Mouse (Mus musculus): Measurements from ENCODE around the gene Kcnn3. TPM values are rescaled to one million over a fixed set of nuclear protein-coding genes. Genes with fewer than 3 reads are reported as not detected.

Kcnn3 gene
- total RNA-seq, 4 experiments from 2014 or later = 21.9 to 26.5 (median 25.8) TPM

GRCm38 (mm10) chr3:89520618-89521502, 896 bp downstream of the Kcnn3 start:
- peak in 1 of 2 experiments; percentile 42 for DNase-seq (ENCODE audit: low spot score in 2 of 2)

- no peak for DNase-seq (ENCODE audit: low spot score in 2 of 2)
These were observed 1.5 kb downstream of the Kcnn3 start for GRCm38 (mm10) chr3:89521503-89521854.

GRCm38 (mm10) chr3:89522450-89523128, 2.6 kb downstream of the Kcnn3 start:
- DNase-seq (ENCODE audit: low spot score in 2 of 2) = peak; percentile 32 to 37

GRCm38 (mm10) chr3:89526298-89527090, 6.5 kb downstream of the Kcnn3 start:
- no peak for DNase-seq (ENCODE audit: low spot score in 2 of 2)

GRCm38 (mm10) chr3:89529796-89530195, 9.8 kb downstream of the Kcnn3 start:
- no peak for DNase-seq (ENCODE audit: low spot score in 2 of 2)

- DNase-seq (ENCODE audit: low spot score in 2 of 2) = peak in 1 of 2 experiments; percentile 18
These were observed 14.7 kb downstream of the Kcnn3 start for GRCm38 (mm10) chr3:89534566-89535097.

- no peak for DNase-seq (ENCODE audit: low spot score in 2 of 2)
These were observed 15.2 kb downstream of the Kcnn3 start for GRCm38 (mm10) chr3:89535147-89535546.

GRCm38 (mm10) chr3:89539036-89539739, 19.2 kb downstream of the Kcnn3 start:
- DNase-seq (ENCODE audit: low spot score in 2 of 2) = no peak

GRCm38 (mm10) chr3:89539740-89540370, 19.9 kb downstream of the Kcnn3 start:
- peak; percentile 79 to 82 for DNase-seq (ENCODE audit: low spot score in 2 of 2)

GRCm38 (mm10) chr3:89540371-89540743, 20.4 kb downstream of the Kcnn3 start:
- no peak for DNase-seq (ENCODE audit: low spot score in 2 of 2)

GRCm38 (mm10) chr3:89546951-89547350, 27.0 kb downstream of the Kcnn3 start:
- DNase-seq (ENCODE audit: low spot score in 2 of 2) = peak in 1 of 2 experiments; percentile 20

- no peak for DNase-seq (ENCODE audit: low spot score in 2 of 2)
These were observed 28.8 kb downstream of the Kcnn3 start for GRCm38 (mm10) chr3:89548805-89549204.

GRCm38 (mm10) chr3:89549488-89549887, 29.5 kb downstream of the Kcnn3 start:
- no peak for DNase-seq (ENCODE audit: low spot score in 2 of 2)

GRCm38 (mm10) chr3:89551880-89552279, 31.9 kb downstream of the Kcnn3 start:
- DNase-seq (ENCODE audit: low spot score in 2 of 2) = no peak

GRCm38 (mm10) chr3:89553432-89553831, 33.5 kb downstream of the Kcnn3 start:
- DNase-seq (ENCODE audit: low spot score in 2 of 2) = no peak

GRCm38 (mm10) chr3:89553946-89554345, 34.0 kb downstream of the Kcnn3 start:
- DNase-seq (ENCODE audit: low spot score in 2 of 2) = no peak

- DNase-seq (ENCODE audit: low spot score in 2 of 2) = no peak
These were observed 34.6 kb downstream of the Kcnn3 start for GRCm38 (mm10) chr3:89554587-89554986.

GRCm38 (mm10) chr3:89557811-89558210, 37.8 kb downstream of the Kcnn3 start:
- no peak for DNase-seq (ENCODE audit: low spot score in 2 of 2)

- DNase-seq (ENCODE audit: low spot score in 2 of 2) = peak in 1 of 2 experiments; percentile 18
These were observed 39.3 kb downstream of the Kcnn3 start for GRCm38 (mm10) chr3:89558972-89559910.

Data from layer of hippocampus, adult 8-10 months (tissue).